Mouse (Mus musculus) testis, postnatal 10 days (tissue): Measurements from ENCODE around the gene Dusp28.
A peak's percentile ranks its signal among the peaks of the same experiment; 100 is the strongest.

Source experiments
- DNase-seq: peaks from one replicate; pipeline ENCODE4 v3.0.0; 2021; ENCODE audit warnings: low spot score

Dusp28 gene

GRCm38 (mm10) chr1:92908664-92909063, 1.9 kb downstream of the Dusp28 start:
- DNase-seq: no peak

GRCm38 (mm10) chr1:92909068-92909467, 2.3 kb downstream of the Dusp28 start:
- DNase-seq: no peak

- peak; percentile 83 for DNase-seq
These were observed 3.6 kb downstream of the Dusp28 start, which contains the start of gene Rnpepl1 for GRCm38 (mm10) chr1:92910239-92910885. TSS of gene Rnpepl1 (plus strand) at chr1:92910783.

- peak; percentile 82 for DNase-seq
These were observed 4.3 kb downstream of the Dusp28 start for GRCm38 (mm10) chr1:92910925-92911720.

- DNase-seq: no peak
These were observed 4.9 kb downstream of the Dusp28 start for GRCm38 (mm10) chr1:92911721-92912138.

- no peak for DNase-seq
These were observed 5.5 kb downstream of the Dusp28 start for GRCm38 (mm10) chr1:92912286-92912685.

GRCm38 (mm10) chr1:92914239-92914638, 7.5 kb downstream of the Dusp28 start:
- peak; percentile 68 for DNase-seq

GRCm38 (mm10) chr1:92914993-92915392, 8.2 kb downstream of the Dusp28 start:
- no peak for DNase-seq

- DNase-seq: no peak
These were observed 9.9 kb downstream of the Dusp28 start for GRCm38 (mm10) chr1:92916725-92917124.

- DNase-seq: no peak
These were observed 12.4 kb downstream of the Dusp28 start for GRCm38 (mm10) chr1:92919151-92919550.

- DNase-seq: no peak
These were observed 13.0 kb downstream of the Dusp28 start for GRCm38 (mm10) chr1:92919775-92920174.

- no peak for DNase-seq
These were observed 13.9 kb downstream of the Dusp28 start for GRCm38 (mm10) chr1:92920474-92921200.

GRCm38 (mm10) chr1:92921496-92921895, 14.7 kb downstream of the Dusp28 start:
- no peak for DNase-seq

- no peak for DNase-seq
These were observed 23.5 kb downstream of the Dusp28 start for GRCm38 (mm10) chr1:92930171-92930706.

- no peak for DNase-seq
These were observed 26.8 kb downstream of the Dusp28 start for GRCm38 (mm10) chr1:92933611-92934010.

- peak; percentile 87 for DNase-seq
These were observed 27.5 kb downstream of the Dusp28 start, which contains the start of gene Capn10 for GRCm38 (mm10) chr1:92934182-92934827. TSS of gene Capn10 (plus strand) at chr1:92934376.

- DNase-seq: peak; percentile 90
These were observed 28.5 kb downstream of the Dusp28 start for GRCm38 (mm10) chr1:92935054-92935962.

- DNase-seq: no peak
These were observed 29.2 kb downstream of the Dusp28 start for GRCm38 (mm10) chr1:92935977-92936376.

- DNase-seq: no peak
These were observed 29.7 kb downstream of the Dusp28 start for GRCm38 (mm10) chr1:92936467-92936866.

- no peak for DNase-seq
These were observed 31.0 kb downstream of the Dusp28 start for GRCm38 (mm10) chr1:92937797-92938196.

- no peak for DNase-seq
These were observed 33.0 kb downstream of the Dusp28 start for GRCm38 (mm10) chr1:92939746-92940145.
